Mouse (Mus musculus) cerebellum, adult 2 months (tissue): ENCODE measurements at regions not wholly inside any gene's neighbourhood (a gene's known extent, or its start where the extent isn't known, plus 50 kb on each side); places are given as distances from the start of the nearest gene placed in this dataset.
"Not testable (repeated sequence)": the region's sequence is repeated elsewhere in the genome, so short reads cannot be mapped to it uniquely, and the experiment has no call there.

Source experiments
- DNase-seq, 2 experiments: peaks; one replicate each; pipeline ENCODE4 v3.0.0; 2021
- H3K27ac ChIP-seq: fragments of 200-500 bp; 2 replicates; pipeline ENCODE4 v1.5.1; 2012; ENCODE audit warnings: low read length, control low read depth, inconsistent platforms; ENCODE audit not compliant: insufficient read depth
- H3K27me3 ChIP-seq: fragments of 200-500 bp; 2 replicates; pipeline ENCODE4 v1.6.1; 2012; ENCODE audit warnings: inconsistent platforms, mild to moderate bottlenecking, low read length, moderate library complexity; ENCODE audit not compliant: control insufficient read depth, insufficient read depth
- H3K4me1 ChIP-seq: fragments of 200-500 bp; 2 replicates; pipeline ENCODE4 v1.6.1; 2011; ENCODE audit warnings: low read length; ENCODE audit not compliant: control insufficient read depth, insufficient read depth
- H3K4me3 ChIP-seq: fragments of 200-500 bp; replicated peaks from 2 replicates; pipeline ENCODE3; 2011; ENCODE audit warnings: mild to moderate bottlenecking, low read depth, low read length, control low read depth; ENCODE audit not compliant: insufficient read depth
- CTCF ChIP-seq: fragments of 200-500 bp; IDR thresholded peaks from 2 replicates; pipeline ENCODE4 v1.5.1; 2011; ENCODE audit warnings: low read depth, mild to moderate bottlenecking, control low read depth, low read length, moderate library complexity, borderline replicate concordance; ENCODE audit not compliant: insufficient read depth
- POLR2A ChIP-seq: fragments of 200-500 bp; IDR thresholded peaks from 2 replicates; pipeline ENCODE4 v1.6.1; 2011; ENCODE audit warnings: low read length, control low read depth, borderline replicate concordance; ENCODE audit not compliant: insufficient read depth
- WGBS: fragments of 180-500 bp; shearing (Covaris S2); methylation state at CpG from one replicate; pipeline ENCODE4 v1.1.7; 2018; 5-methylcytosine and 5-hydroxymethylcytosine counted together

- Histone ChIP-seq H3K27ac (no peak overlapping the region), H3K4me1 (no peaks in the 10 kb centered on the region), H3K27me3 (no peaks in the 10 kb centered on the region), H3K4me3 (no peak overlapping the region)
- TF ChIP-seq POLR2A, result no peak
- no peak for TF ChIP-seq CTCF
- DNase-seq, result no peak
- WGBS, result 72% methylated on average over 1 of the region's 1 CpGs
Measured at GRCm38 (mm10) chr10:30326861-30327260, 126.5 kb upstream of the Cenpw start.

- DNase-seq, H3K4me1 ChIP-seq, H3K27me3 ChIP-seq, H3K27ac ChIP-seq, H3K4me3 ChIP-seq: not testable (repeated sequence)
- WGBS, result 68% methylated on average over 3 of the region's 7 CpGs
Measured at GRCm38 (mm10) chr10:30295871-30296270, 95.5 kb upstream of the Cenpw start.

GRCm38 (mm10) chr10:30281666-30282065 lies 81.3 kb upstream of the Cenpw start:
- no peak overlapping the region for H3K27ac ChIP-seq

GRCm38 (mm10) chr10:30280451-30280850 lies 80.1 kb upstream of the Cenpw start:
- H3K4me3 ChIP-seq, result no peak overlapping the region
- no peaks in the 10 kb centered on the region for H3K27me3 ChIP-seq
- DNase-seq, result no peak
- H3K27ac ChIP-seq, result no peak overlapping the region
- no peak for TF ChIP-seq POLR2A
- no peak for TF ChIP-seq CTCF
- 90% methylated on average over 1 of the region's 1 CpGs for WGBS
- no peaks in the 10 kb centered on the region for H3K4me1 ChIP-seq

More at GRCm38 (mm10) chr10:30281666-30282065, 81.3 kb upstream of the Cenpw start:
- WGBS, result 75% methylated on average over 2 of the region's 2 CpGs
- TF ChIP-seq CTCF (no peak), POLR2A (no peak)
- Histone ChIP-seq H3K4me1 (no peaks in the 10 kb centered on the region), H3K27me3 (no peaks in the 10 kb centered on the region), H3K4me3 (no peak overlapping the region)
- no peak for DNase-seq

GRCm38 (mm10) chr10:30279978-30280377 lies 79.6 kb upstream of the Cenpw start:
- no peak overlapping the region for H3K27ac ChIP-seq
- H3K4me1 ChIP-seq, result no peaks in the 10 kb centered on the region
- H3K4me3 ChIP-seq, result no peak overlapping the region
- TF ChIP-seq POLR2A, result no peak
- no peak for TF ChIP-seq CTCF
- H3K27me3 ChIP-seq, result no peaks in the 10 kb centered on the region
- DNase-seq, result no peak
- WGBS, result 75% methylated on average over 3 of the region's 3 CpGs

GRCm38 (mm10) chr10:30278987-30279386 lies 78.6 kb upstream of the Cenpw start:
- no peak for DNase-seq
- H3K27ac ChIP-seq, result no peak overlapping the region
- H3K4me1 ChIP-seq, result no peaks in the 10 kb centered on the region
- H3K4me3 ChIP-seq, result no peak overlapping the region
- H3K27me3 ChIP-seq, result no peaks in the 10 kb centered on the region
- TF ChIP-seq POLR2A (no peak), CTCF (no peak)

- no peaks in the 10 kb centered on the region for H3K4me1 ChIP-seq
- TF ChIP-seq POLR2A, result no peak
- TF ChIP-seq CTCF, result no peak
- H3K27ac ChIP-seq, result no peak overlapping the region
- no peak for DNase-seq
- no peak overlapping the region for H3K4me3 ChIP-seq
- WGBS, result 81% methylated on average over 4 of the region's 4 CpGs
- H3K27me3 ChIP-seq, result no peaks in the 10 kb centered on the region
Measured at GRCm38 (mm10) chr10:30265129-30265528, 64.8 kb upstream of the Cenpw start.

GRCm38 (mm10) chr10:30259716-30260115 lies 59.4 kb upstream of the Cenpw start:
- no peaks in the 10 kb centered on the region for H3K27me3 ChIP-seq
- no peak overlapping the region for H3K4me3 ChIP-seq
- WGBS, result 45% methylated on average over 3 of the region's 3 CpGs
- H3K27ac ChIP-seq, result no peak overlapping the region
- TF ChIP-seq CTCF (no peak), POLR2A (no peak)
- H3K4me1 ChIP-seq, result no peaks in the 10 kb centered on the region
- DNase-seq, result peak in 1 of 2 experiments; percentile 8
